ENCODE assay signal across 8 mouse cellular contexts in genomic region chr11:53849588-53850320, GRCm38 (mm10). TPM values are rescaled to one million over a fixed set of nuclear protein-coding genes. Genes with fewer than 3 reads are reported as not detected.
A peak's percentile ranks its signal among the peaks of the same experiment; 100 is the strongest.
DNase-seq lines count a peak whose midpoint lies in the region; ATAC-seq and TF ChIP-seq lines count a peak whose summit lies in the region.

No protein-coding gene starts in this region.

- H3K27me3 ChIP-seq in embryonic facial prominence, embryonic 11.5 days (ENCODE audit: control insufficient read depth, insufficient read depth, low read length) = no peaks in the 10 kb centered on the region
- H3K27me3 ChIP-seq in kidney, adult 2 months (replicated peaks; ENCODE audit: control insufficient read depth, insufficient read depth, low read length) = no peaks in the 10 kb centered on the region
- H3K27me3 ChIP-seq in limb, embryonic 15.5 days = no peaks in the 10 kb centered on the region
- no peaks in the 10 kb centered on the region for H3K27me3 ChIP-seq in myocyte (ENCODE audit: control insufficient read depth, insufficient read depth, insufficient read length)

- H3K4me2 ChIP-seq in embryonic facial prominence, embryonic 11.5 days (ENCODE audit: low read depth, low read length) = no peak overlapping the region
- peak overlapping the region; percentile 8 for H3K4me2 ChIP-seq in limb, embryonic 15.5 days
- peak overlapping the region; percentile 45 for H3K4me2 ChIP-seq in myocyte (ENCODE audit: low read depth)

- H3K4me3 ChIP-seq in embryonic facial prominence, embryonic 11.5 days (ENCODE audit: low read depth, low read length) = no peak overlapping the region
- no peak overlapping the region for H3K4me3 ChIP-seq in kidney, adult 2 months (ENCODE audit: insufficient read depth, low read depth, low read length)
- 0 out of 2 replicates have a peak overlapping the region, but pooled peaks have one; percentile 3 for H3K4me3 ChIP-seq in limb, embryonic 15.5 days
- no peak overlapping the region for H3K4me3 ChIP-seq in myocyte

- 32% methylated on average over 9 of the region's 9 CpGs for WGBS in embryonic facial prominence, embryonic 11.5 days
- 37% methylated on average over 9 of the region's 9 CpGs for WGBS in kidney, adult 2 months
- WGBS in limb, embryonic 15.5 days = 12% methylated on average over 9 of the region's 9 CpGs

- no peak overlapping the region for H3K9ac ChIP-seq in embryonic facial prominence, embryonic 11.5 days (replicated peaks; ENCODE audit: low read length)
- no peak overlapping the region for H3K9ac ChIP-seq in limb, embryonic 15.5 days

- DNase-seq in 3T3-L1 (ENCODE audit: low read depth, low spot score) = peak; percentile 90
- peak; percentile 82 for DNase-seq in adrenal gland, postnatal 25 days
- DNase-seq in embryonic facial prominence, embryonic 11.5 days (ENCODE audit: low spot score) = peak; percentile 82
- peak; percentile 87 to 88 for DNase-seq in heart, adult 18-20 months
- DNase-seq in kidney, adult 2 months = peak; percentile 86
- DNase-seq in spleen, postnatal 4 days (ENCODE audit: low spot score in 2 of 2) = peak; percentile 73 to 86

- H3K9me3 ChIP-seq in embryonic facial prominence, embryonic 11.5 days (replicated peaks; ENCODE audit: control insufficient read depth, low read length) = no peaks in the 10 kb centered on the region
- no peaks in the 10 kb centered on the region for H3K9me3 ChIP-seq in limb, embryonic 15.5 days

- no peaks in the 10 kb centered on the region for H3K36me3 ChIP-seq in embryonic facial prominence, embryonic 11.5 days (replicated peaks; ENCODE audit: control insufficient read depth, insufficient read depth, low read depth, low read length)
- H3K36me3 ChIP-seq in kidney, adult 2 months (ENCODE audit: control insufficient read depth, insufficient read depth, low read length) = no peaks in the 10 kb centered on the region
- no peaks in the 10 kb centered on the region for H3K36me3 ChIP-seq in limb, embryonic 15.5 days
- no peaks in the 10 kb centered on the region for H3K36me3 ChIP-seq in myocyte (ENCODE audit: control insufficient read depth, insufficient read depth)

- no peak overlapping the region for H3K27ac ChIP-seq in embryonic facial prominence, embryonic 11.5 days (replicated peaks; ENCODE audit: low read depth, low read length)
- H3K27ac ChIP-seq in kidney, adult 2 months (ENCODE audit: insufficient read depth, low read depth, low read length) = no peak overlapping the region
- H3K27ac ChIP-seq in limb, embryonic 15.5 days = peak overlapping the region; percentile 43; the same call in 1 of the 2 replicates

- H3K4me1 ChIP-seq in embryonic facial prominence, embryonic 11.5 days (ENCODE audit: control insufficient read depth, insufficient read depth, low read length) = no peaks in the 10 kb centered on the region; the same call in 1 of the 2 replicates
- H3K4me1 ChIP-seq in kidney, adult 2 months (ENCODE audit: control insufficient read depth, insufficient read depth, low read length) = peaks cover 4% of the 10 kb centered on the region
- peaks cover 11% of the 10 kb centered on the region; the same call in 1 of the 2 replicates for H3K4me1 ChIP-seq in limb, embryonic 15.5 days

- no peak overlapping the region for H3ac ChIP-seq in myocyte (ENCODE audit: control insufficient read depth, insufficient read length)

- no peaks in the 10 kb centered on the region for H3K79me2 ChIP-seq in myocyte (ENCODE audit: control insufficient read depth, insufficient read depth)

- peak; percentile 59; the same call in 1 of the 2 replicates for ATAC-seq in embryonic facial prominence, embryonic 11.5 days (replicated peaks; ENCODE audit: insufficient number of reproducible peaks, low FRiP score, low TSS enrichment, low read depth)
- peak; percentile 78 for ATAC-seq in limb, embryonic 15.5 days (ENCODE audit: insufficient number of reproducible peaks, low FRiP score, low TSS enrichment, low read depth)

- TF ChIP-seq POLR2A in kidney, adult 2 months (IDR thresholded peaks at IDR 0.05; ENCODE audit: low read depth, low read length) = no peak
- TF ChIP-seq POLR2A in myocyte (IDR thresholded peaks at IDR 0.05; ENCODE audit: insufficient read length, low read depth) = no peak

- peak; percentile 91 for TF ChIP-seq CTCF in kidney, adult 2 months (conservative IDR thresholded peaks at IDR 0.05; ENCODE audit: insufficient read depth, insufficient read length, low read depth, low read length)

TF ChIP-seq in myocyte, 11 proteins besides CTCF, POLR2A, EP300 and RAD21:
- TF ChIP-seq TCF12 (IDR thresholded peaks at IDR 0.05; ENCODE audit: insufficient read depth, poor library complexity, severe bottlenecking) (no peak), SRF (IDR thresholded peaks at IDR 0.05; ENCODE audit: control insufficient read depth, insufficient read length, low read depth) (no peak), MAX (IDR thresholded peaks at IDR 0.05; ENCODE audit: low read depth) (no peak), USF1 (IDR thresholded peaks at IDR 0.05; ENCODE audit: low read depth) (no peak), MYOG (IDR thresholded peaks at IDR 0.05; ENCODE audit: control insufficient read depth in 1 of 3, insufficient read depth in 1 of 3, insufficient read length in 2 of 3, low read depth in 2 of 3) (no peak), E2F4 (IDR thresholded peaks at IDR 0.05; ENCODE audit: insufficient read depth) (no peak), MYOD1 (IDR thresholded peaks at IDR 0.05; ENCODE audit: control insufficient read depth in 1 of 3, insufficient read length in 2 of 3, low read depth in 2 of 3) (no peak), POLR2AphosphoS2 (IDR thresholded peaks at IDR 0.05; ENCODE audit: insufficient read length, low read depth) (no peak), REST (IDR thresholded peaks at IDR 0.05; ENCODE audit: insufficient read depth, insufficient read length) (no peak), TCF3 (IDR thresholded peaks at IDR 0.05; ENCODE audit: insufficient read length, low read depth) (no peak), CEBPB (IDR thresholded peaks at IDR 0.05; ENCODE audit: insufficient read depth, poor library complexity, severe bottlenecking) (no peak)

RNA-seq across cellular contexts. Expression of gene Gm12216, which starts 9.3 kb away (rescaled TPM):
- total RNA-seq in adrenal gland, postnatal 25 days (2021) = 12.0 and 19.8 TPM in 2 replicates
- polyA plus RNA-seq in embryonic facial prominence, embryonic 11.5 days (2014; fragmentation: Nextera tagmentation; extraction: Ambion mirVana) = not detected in 2 replicates
- total RNA-seq in heart, adult 18-20 months (2021) = 1 to 10 TPM; 2.5 to 2.6 TPM
- polyA plus RNA-seq in kidney, adult 2 months (2012; rRNA removed) = 5.4 and 5.8 TPM in 2 replicates
- 0.37 TPM in 2 replicates for polyA plus RNA-seq in limb, embryonic 15.5 days (2015; fragmentation: Nextera tagmentation; extraction: Ambion mirVana)
- 1.6 TPM for polyA plus RNA-seq in myocyte (2012; fragmentation: generic; extraction: Trizol)

RNA-seq across cellular contexts. Expression of gene Slc22a5, which starts 41.7 kb away (rescaled TPM):
- total RNA-seq in adrenal gland, postnatal 25 days (2021) = 29.0 and 39.4 TPM in 2 replicates
- 7.4 and 8.4 TPM in 2 replicates for polyA plus RNA-seq in embryonic facial prominence, embryonic 11.5 days (2014; fragmentation: Nextera tagmentation; extraction: Ambion mirVana)
- 10 to 100 TPM; 18.8 to 22.7 TPM for total RNA-seq in heart, adult 18-20 months (2021)
- polyA plus RNA-seq in kidney, adult 2 months (2012; rRNA removed) = 188 and 195 TPM in 2 replicates
- 7.6 and 8.2 TPM in 2 replicates for polyA plus RNA-seq in limb, embryonic 15.5 days (2015; fragmentation: Nextera tagmentation; extraction: Ambion mirVana)
- polyA plus RNA-seq in myocyte (2012; fragmentation: generic; extraction: Trizol) = 5.1 TPM

Comparison
In these comparisons a context has a peak if more than half of its experiments do, and no peak if none do; other contexts are left out.
1. RNA of gene Slc22a5, which starts 41.7 kb away (polyA plus RNA-seq): 188 to 195 TPM in kidney, adult 2 months; 7.4 to 8.4 TPM in embryonic facial prominence, embryonic 11.5 days, 7.6 to 8.2 TPM in limb, embryonic 15.5 days and 5.1 TPM in myocyte (single experiment); every median in the first group is over 10 times any median in the second.
2. Peak in every context shown above with its lines, with median percentiles within 50 percentile points of each other: DNase-seq.